Mouse (Mus musculus): ENCODE results near the gene Gzmc. TPM values are rescaled to one million over a fixed set of nuclear protein-coding genes. Genes with fewer than 3 reads are reported as not detected.
"Not testable (repeated sequence)": the region's sequence is repeated elsewhere in the genome, so short reads cannot be mapped to it uniquely, and the experiment has no call there.

Gene Gzmc
- polyA plus RNA-seq (2014; fragmentation: Nextera tagmentation; extraction: Ambion mirVana) = not detected in 2 replicates

GRCm38 (mm10) chr14:56234556-56234955 lies at the start of gene Gzmc:
Gzmc (minus strand) TSS chr14:56234656.
- Histone ChIP-seq H3K4me3 (ENCODE audit: low read depth, low read length) (no peak within 1 kb of the TSS), H3K4me2 (no peak within 1 kb of the TSS), H3K4me1 (ENCODE audit: control insufficient read depth, insufficient read depth, low read length) (no peaks in the 10 kb centered on the region), H3K27ac (ENCODE audit: low read depth, low read length) (no peak within 1 kb of the TSS), H3K9ac (ENCODE audit: low read depth, low read length) (no peak within 1 kb of the TSS), H3K27me3 (ENCODE audit: control insufficient read depth, insufficient read depth, low read length) (no peaks in the 10 kb centered on the region), H3K36me3 (ENCODE audit: control insufficient read depth, insufficient read depth, low read length) (no peaks in the 10 kb centered on the region), H3K9me3 (replicated peaks; ENCODE audit: control insufficient read depth, low read length) (no peaks in the 10 kb centered on the region)
- ATAC-seq (replicated peaks; ENCODE audit: insufficient number of reproducible peaks, low FRiP score, low TSS enrichment) = no peak
- 80% methylated on average over 2 of the region's 2 CpGs for WGBS (ENCODE audit: insufficient replicate concordance)

DNA sequence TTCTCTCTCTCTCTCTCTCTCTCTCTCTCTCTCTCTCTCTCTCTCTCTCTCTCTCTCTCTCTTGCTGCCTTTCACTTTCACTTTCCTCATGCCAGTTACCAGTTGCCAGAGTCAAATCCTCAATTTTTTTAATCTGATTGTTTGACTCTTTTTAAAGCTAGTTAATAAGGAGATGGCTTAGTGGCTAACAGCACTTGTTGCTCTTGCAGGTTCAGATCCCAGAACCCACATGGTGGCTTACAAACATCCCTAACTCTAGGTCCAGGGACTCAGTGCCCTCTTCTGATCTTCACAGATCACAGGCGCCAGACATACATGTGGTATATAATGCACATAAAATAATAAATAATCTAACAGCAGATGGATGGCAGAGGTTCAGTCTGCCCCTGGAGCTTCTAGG lies 49.4 kb upstream of the Gzmc start:
- Histone ChIP-seq H3K27me3 (ENCODE audit: control insufficient read depth, insufficient read depth, low read length) (no peaks in the 10 kb centered on the region), H3K4me3 (ENCODE audit: low read depth, low read length) (no peak overlapping the region), H3K36me3 (ENCODE audit: control insufficient read depth, insufficient read depth, low read length) (no peaks in the 10 kb centered on the region), H3K9ac (ENCODE audit: low read depth, low read length) (no peak overlapping the region), H3K4me1 (ENCODE audit: control insufficient read depth, insufficient read depth, low read length) (no peaks in the 10 kb centered on the region), H3K4me2 (no peak overlapping the region), H3K9me3 (replicated peaks; ENCODE audit: control insufficient read depth, low read length) (no peaks in the 10 kb centered on the region), H3K27ac (ENCODE audit: low read depth, low read length) (no peak overlapping the region)
- 82% methylated on average over 1 of the region's 1 CpGs for whole genome bisulfite sequencing (ENCODE audit: insufficient replicate concordance)
- no peak for ATAC-seq (replicated peaks; ENCODE audit: insufficient number of reproducible peaks, low FRiP score, low TSS enrichment)

GRCm38 (mm10) chr14:56281090-56281489 lies 46.6 kb upstream of the Gzmc start:
- H3K4me2 ChIP-seq = no peak overlapping the region
- no peaks in the 10 kb centered on the region for H3K27me3 ChIP-seq (ENCODE audit: control insufficient read depth, insufficient read depth, low read length)
- no peak overlapping the region for H3K4me3 ChIP-seq (ENCODE audit: low read depth, low read length)
- no peak for ATAC-seq (replicated peaks; ENCODE audit: insufficient number of reproducible peaks, low FRiP score, low TSS enrichment)
- 63% methylated on average over 5 of the region's 5 CpGs for WGBS (ENCODE audit: insufficient replicate concordance)
- no peak overlapping the region for H3K27ac ChIP-seq (ENCODE audit: low read depth, low read length)
- no peak overlapping the region for H3K9ac ChIP-seq (ENCODE audit: low read depth, low read length)
- no peaks in the 10 kb centered on the region for H3K36me3 ChIP-seq (ENCODE audit: control insufficient read depth, insufficient read depth, low read length)
- H3K9me3 ChIP-seq (replicated peaks; ENCODE audit: control insufficient read depth, low read length) = no peaks in the 10 kb centered on the region
- H3K4me1 ChIP-seq (ENCODE audit: control insufficient read depth, insufficient read depth, low read length) = no peaks in the 10 kb centered on the region

DNA sequence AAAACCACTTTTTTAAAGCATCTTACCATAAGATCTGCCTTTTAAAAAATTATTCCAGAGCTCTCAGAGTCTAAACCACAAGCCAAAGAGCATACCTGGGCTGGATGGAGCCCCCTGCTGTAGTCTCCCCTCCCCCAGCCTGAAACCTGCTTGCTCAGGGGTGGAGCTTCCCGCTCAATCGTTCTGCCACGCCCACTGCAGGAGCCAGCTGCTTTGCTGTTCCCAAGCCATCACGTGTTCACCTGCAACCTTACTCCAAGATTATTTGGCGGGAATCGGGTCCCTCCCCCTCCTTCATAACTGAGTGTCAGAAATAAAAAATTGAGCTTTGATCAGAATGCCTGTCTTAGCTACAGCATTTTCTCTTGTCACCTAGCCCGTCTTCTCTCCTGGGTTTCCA lies 44.2 kb upstream of the Gzmc start:
- not testable (repeated sequence) for H3K4me1 ChIP-seq (ENCODE audit: control insufficient read depth, insufficient read depth, low read length); H3K36me3 ChIP-seq (ENCODE audit: control insufficient read depth, insufficient read depth, low read length); H3K4me3 ChIP-seq (ENCODE audit: low read depth, low read length); H3K27ac ChIP-seq (ENCODE audit: low read depth, low read length); H3K27me3 ChIP-seq (ENCODE audit: control insufficient read depth, insufficient read depth, low read length); H3K9me3 ChIP-seq (replicated peaks; ENCODE audit: control insufficient read depth, low read length); ATAC-seq (replicated peaks; ENCODE audit: insufficient number of reproducible peaks, low FRiP score, low TSS enrichment); H3K4me2 ChIP-seq; H3K9ac ChIP-seq (ENCODE audit: low read depth, low read length)
- WGBS (ENCODE audit: insufficient replicate concordance) = 35% methylated on average over 7 of the region's 7 CpGs

- H3K27me3 ChIP-seq (ENCODE audit: control insufficient read depth, insufficient read depth, low read length); H3K4me1 ChIP-seq (ENCODE audit: control insufficient read depth, insufficient read depth, low read length); ATAC-seq (replicated peaks; ENCODE audit: insufficient number of reproducible peaks, low FRiP score, low TSS enrichment); H3K27ac ChIP-seq (ENCODE audit: low read depth, low read length); H3K9me3 ChIP-seq (replicated peaks; ENCODE audit: control insufficient read depth, low read length); H3K4me2 ChIP-seq; H3K4me3 ChIP-seq (ENCODE audit: low read depth, low read length); H3K36me3 ChIP-seq (ENCODE audit: control insufficient read depth, insufficient read depth, low read length); H3K9ac ChIP-seq (ENCODE audit: low read depth, low read length): not testable (repeated sequence)
- 62% methylated on average over 7 of the region's 7 CpGs for WGBS (ENCODE audit: insufficient replicate concordance)
Measured at GRCm38 (mm10) chr14:56276096-56276495, 41.6 kb upstream of the Gzmc start.

DNA sequence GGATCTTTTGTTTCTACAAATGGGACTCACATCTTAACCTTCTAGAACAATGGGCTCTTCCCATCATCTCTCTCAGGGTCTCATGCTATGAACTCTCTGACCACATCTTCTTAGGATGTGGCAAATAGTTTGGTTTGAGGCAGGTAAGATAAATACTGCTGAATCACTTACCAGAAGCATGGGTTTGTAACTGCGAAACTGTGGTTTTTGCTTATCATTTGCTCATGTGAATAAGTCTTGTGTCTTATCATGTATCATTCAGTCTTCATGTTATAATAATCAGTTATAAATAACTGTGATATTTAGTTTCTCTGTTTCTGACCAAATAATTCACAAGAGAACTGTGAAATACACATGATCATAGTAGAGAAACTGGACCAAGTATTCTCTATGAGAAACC lies 31.7 kb upstream of the Gzmc start:
- Histone ChIP-seq H3K9me3 (replicated peaks; ENCODE audit: control insufficient read depth, low read length) (no peaks in the 10 kb centered on the region), H3K4me1 (ENCODE audit: control insufficient read depth, insufficient read depth, low read length) (no peaks in the 10 kb centered on the region), H3K4me3 (ENCODE audit: low read depth, low read length) (no peak overlapping the region), H3K27me3 (ENCODE audit: control insufficient read depth, insufficient read depth, low read length) (no peaks in the 10 kb centered on the region), H3K27ac (ENCODE audit: low read depth, low read length) (no peak overlapping the region), H3K9ac (ENCODE audit: low read depth, low read length) (no peak overlapping the region), H3K4me2 (no peak overlapping the region), H3K36me3 (ENCODE audit: control insufficient read depth, insufficient read depth, low read length) (no peaks in the 10 kb centered on the region)
- 91% methylated on average over 1 of the region's 1 CpGs for WGBS (ENCODE audit: insufficient replicate concordance)
- ATAC-seq (replicated peaks; ENCODE audit: insufficient number of reproducible peaks, low FRiP score, low TSS enrichment) = no peak

GRCm38 (mm10) chr14:56262153-56262552 lies 27.7 kb upstream of the Gzmc start, which contains the start of gene Gzmb:
Gzmb (minus strand) TSS chr14:56262260.
- H3K4me2 ChIP-seq = no peak within 1 kb of the TSS
- no peak within 1 kb of the TSS for H3K27ac ChIP-seq (ENCODE audit: low read depth, low read length)
- no peaks in the 10 kb centered on the region for H3K36me3 ChIP-seq (ENCODE audit: control insufficient read depth, insufficient read depth, low read length)
- H3K4me1 ChIP-seq (ENCODE audit: control insufficient read depth, insufficient read depth, low read length) = no peaks in the 10 kb centered on the region
- H3K27me3 ChIP-seq (ENCODE audit: control insufficient read depth, insufficient read depth, low read length) = no peaks in the 10 kb centered on the region
- H3K9me3 ChIP-seq (replicated peaks; ENCODE audit: control insufficient read depth, low read length) = no peaks in the 10 kb centered on the region
- H3K9ac ChIP-seq (ENCODE audit: low read depth, low read length) = no peak within 1 kb of the TSS
- no peak for ATAC-seq (replicated peaks; ENCODE audit: insufficient number of reproducible peaks, low FRiP score, low TSS enrichment)
- 87% methylated on average over 5 of the region's 5 CpGs for WGBS (ENCODE audit: insufficient replicate concordance)
- no peak within 1 kb of the TSS for H3K4me3 ChIP-seq (ENCODE audit: low read depth, low read length)

DNA sequence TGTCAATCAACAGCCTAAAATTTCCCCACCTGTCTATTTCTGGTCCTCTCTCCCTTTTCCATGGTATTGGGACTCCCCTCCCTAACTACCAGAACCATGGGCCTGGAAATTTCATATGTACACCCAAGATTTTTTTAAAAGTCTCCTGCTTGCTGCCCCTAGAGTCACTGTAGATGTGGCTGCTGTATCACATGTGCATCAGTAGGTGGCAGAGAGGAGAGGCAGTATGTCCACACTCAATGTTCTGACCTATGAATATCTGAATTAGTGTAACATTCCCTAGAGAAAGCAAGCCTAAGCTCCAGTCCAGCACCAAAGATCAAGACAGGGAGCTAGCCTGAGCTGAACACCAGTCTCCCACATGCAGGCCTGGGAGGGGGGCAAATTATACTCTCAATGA lies 6.0 kb upstream of the Gzmc start:
- no peaks in the 10 kb centered on the region for H3K4me1 ChIP-seq (ENCODE audit: control insufficient read depth, insufficient read depth, low read length)
- ATAC-seq (replicated peaks; ENCODE audit: insufficient number of reproducible peaks, low FRiP score, low TSS enrichment) = no peak
- H3K4me2 ChIP-seq = no peak overlapping the region
- H3K36me3 ChIP-seq (ENCODE audit: control insufficient read depth, insufficient read depth, low read length) = no peaks in the 10 kb centered on the region
- no peak overlapping the region for H3K4me3 ChIP-seq (ENCODE audit: low read depth, low read length)
- no peaks in the 10 kb centered on the region for H3K9me3 ChIP-seq (replicated peaks; ENCODE audit: control insufficient read depth, low read length)
- H3K27me3 ChIP-seq (ENCODE audit: control insufficient read depth, insufficient read depth, low read length) = no peaks in the 10 kb centered on the region
- no peak overlapping the region for H3K27ac ChIP-seq (ENCODE audit: low read depth, low read length)
- no peak overlapping the region for H3K9ac ChIP-seq (ENCODE audit: low read depth, low read length)

- no peak within 1 kb of the TSS for H3K4me2 ChIP-seq
- H3K4me3 ChIP-seq (ENCODE audit: low read depth, low read length) = no peak within 1 kb of the TSS
- WGBS (ENCODE audit: insufficient replicate concordance) = 81% methylated on average over 4 of the region's 4 CpGs
- no peaks in the 10 kb centered on the region for H3K4me1 ChIP-seq (ENCODE audit: control insufficient read depth, insufficient read depth, low read length)
- H3K36me3 ChIP-seq (ENCODE audit: control insufficient read depth, insufficient read depth, low read length) = no peaks in the 10 kb centered on the region
- H3K9ac ChIP-seq (ENCODE audit: low read depth, low read length) = no peak within 1 kb of the TSS
- no peaks in the 10 kb centered on the region for H3K27me3 ChIP-seq (ENCODE audit: control insufficient read depth, insufficient read depth, low read length)
- ATAC-seq (replicated peaks; ENCODE audit: insufficient number of reproducible peaks, low FRiP score, low TSS enrichment) = no peak
- H3K27ac ChIP-seq (ENCODE audit: low read depth, low read length) = no peak within 1 kb of the TSS
- H3K9me3 ChIP-seq (replicated peaks; ENCODE audit: control insufficient read depth, low read length) = no peaks in the 10 kb centered on the region
Measured at GRCm38 (mm10) chr14:56211317-56211716, 23.1 kb downstream of the Gzmc start, which contains the start of gene Gzmf. Gzmf (minus strand) TSS chr14:56211417.
